In genomic region chr10:24895927-24896326, GRCm38 (mm10) we compare ENCODE assay signal across 8 mouse cellular contexts. TPM values are rescaled to one million over a fixed set of nuclear protein-coding genes. Genes with fewer than 3 reads are reported as not detected.
DNase-seq lines count a peak whose midpoint lies in the region; ATAC-seq and TF ChIP-seq lines count a peak whose summit lies in the region.

No protein-coding gene starts in this region.

- H3K4me1 ChIP-seq in kidney, postnatal 0 days (replicated peaks; ENCODE audit: insufficient read depth, low read length): no peaks in the 10 kb centered on the region

- intact Hi-C loops in heart, postnatal 10 days (cut with DNase I): loop anchor here (5.0 kb wide), 2 partner anchors 99 to 264 kb away; no protein-coding TSS in a partner anchor

- no peaks in the 10 kb centered on the region for H3K27me3 ChIP-seq in kidney, postnatal 0 days (ENCODE audit: insufficient read depth, low read length)

- WGBS in kidney, postnatal 0 days: 81% methylated on average over 8 of the region's 8 CpGs

- H3K9me3 ChIP-seq in kidney, postnatal 0 days (replicated peaks; ENCODE audit: low read length): no peaks in the 10 kb centered on the region

- no peak overlapping the region for H3K4me2 ChIP-seq in kidney, postnatal 0 days (ENCODE audit: low read length)

- TF ChIP-seq CTCF in kidney, postnatal 0 days (IDR thresholded peaks at IDR 0.05; ENCODE audit: low read depth): peak; percentile 30; the same call in 1 of the 2 replicates

- ATAC-seq in kidney, postnatal 0 days (replicated peaks; ENCODE audit: low FRiP score, low read depth): peak; percentile 25; the same call in 1 of the 2 replicates
- no peak for ATAC-seq in erythroid progenitor cell, adult 5-6 weeks (replicated peaks; ENCODE audit: low FRiP score, poor library complexity, severe bottlenecking)
- ATAC-seq in inflammation-experienced regulatory T-cells, adult 6 months: no peak

- peaks cover 71% of the 10 kb centered on the region for H3K36me3 ChIP-seq in kidney, postnatal 0 days (ENCODE audit: insufficient read depth, low read length)

- H3K9ac ChIP-seq in kidney, postnatal 0 days (ENCODE audit: low read depth, low read length): no peak overlapping the region

- no peak overlapping the region for H3K27ac ChIP-seq in kidney, postnatal 0 days

- DNase-seq in heart, postnatal 10 days: peak; percentile 38 to 63
- no peak for DNase-seq in heart, adult 9 months (ENCODE audit: low spot score in 2 of 2)
- DNase-seq in A20 (ENCODE audit: low read depth, low spot score): peak; percentile 57
- DNase-seq in ZHBTc4 (ENCODE audit: low read depth, low spot score): peak; percentile 56
- no peak for DNase-seq in kidney, postnatal 0 days (ENCODE audit: low spot score)
- peak; percentile 35 for DNase-seq in lung, postnatal 14 days

- no peak overlapping the region for H3K4me3 ChIP-seq in kidney, postnatal 0 days (replicated peaks; ENCODE audit: low read depth, low read length)

RNA-seq across cellular contexts. Expression of gene Med23, which starts 26.1 kb away (rescaled TPM):
- 10 to 100 TPM; 18.7 to 19.9 TPM for total RNA-seq in heart, postnatal 10 days (2021)
- polyA plus RNA-seq in kidney, postnatal 0 days (2015; fragmentation: Nextera tagmentation; extraction: Ambion mirVana): 12.1 and 13.3 TPM in 2 replicates
- total RNA-seq in erythroid progenitor cell, adult 5-6 weeks (2015; ENCODE audit: low replicate concordance): 14.4 and 22.6 TPM in 2 replicates
- 14.2 and 35.2 TPM in 2 replicates for total RNA-seq in erythroid progenitor cell, adult 5-6 weeks (2017; ENCODE audit: low replicate concordance)
- 10 to 100 TPM; 15.5 to 28.2 (median 22.9) TPM for polyA plus RNA-seq in inflammation-experienced regulatory T-cells, adult 6 months (2017; shearing (Covaris generic))

RNA-seq across cellular contexts. Expression of gene Arg1, which starts 31.4 kb away (rescaled TPM):
- total RNA-seq in heart, postnatal 10 days (2021): not detected
- 1.6 and 2.0 TPM in 2 replicates for polyA plus RNA-seq in kidney, postnatal 0 days (2015; fragmentation: Nextera tagmentation; extraction: Ambion mirVana)
- 1.3 TPM in 1 of 2 replicates, not detected in the other for total RNA-seq in erythroid progenitor cell, adult 5-6 weeks (2015; ENCODE audit: low replicate concordance)
- 0.51 and 2.3 TPM in 2 replicates for total RNA-seq in erythroid progenitor cell, adult 5-6 weeks (2017; ENCODE audit: low replicate concordance)
- polyA plus RNA-seq in inflammation-experienced regulatory T-cells, adult 6 months (2017; shearing (Covaris generic)): 1 to 10 TPM; 2.2 to 6.0 (median 3.7) TPM

RNA-seq across cellular contexts. Expression of gene Enpp3, which starts 53.3 kb away (rescaled TPM):
- 1 to 10 TPM; 7.6 to 8.3 TPM for total RNA-seq in heart, postnatal 10 days (2021)
- polyA plus RNA-seq in kidney, postnatal 0 days (2015; fragmentation: Nextera tagmentation; extraction: Ambion mirVana): 4.0 and 4.8 TPM in 2 replicates
- 1.3 and 2.9 TPM in 2 replicates for total RNA-seq in erythroid progenitor cell, adult 5-6 weeks (2015; ENCODE audit: low replicate concordance)
- total RNA-seq in erythroid progenitor cell, adult 5-6 weeks (2017; ENCODE audit: low replicate concordance): 0.30 and 1.4 TPM in 2 replicates
- polyA plus RNA-seq in inflammation-experienced regulatory T-cells, adult 6 months (2017; shearing (Covaris generic)): not detected

Comparison
In these comparisons a context has a peak if more than half of its experiments do, and no peak if none do; other contexts are left out.
1. DNase-seq: peak in heart, postnatal 10 days (2 of 2), A20 (single experiment), ZHBTc4 (single experiment) and lung, postnatal 14 days (single experiment); none in heart, adult 9 months (0 of 2) and kidney, postnatal 0 days (single experiment).